Mouse (Mus musculus) erythroid progenitor cell, adult 5-6 weeks (primary cell): ENCODE measurements around the gene Pcyt1b. TPM values are rescaled to one million over a fixed set of nuclear protein-coding genes. Genes with fewer than 3 reads are reported as not detected.

ENCODE experiments used
- ATAC-seq: replicated peaks from 2 replicates; pipeline ENCODE4 v1.8.0; 2016; ENCODE audit warnings: moderate number of reproducible peaks, mild to moderate bottlenecking, moderate TSS enrichment, inconsistent platforms; ENCODE audit not compliant: poor library complexity, low FRiP score, severe bottlenecking
- total RNA-seq, 2 experiments: library from RNA; stranded (forward) in 1 of 2; stranded (reverse) in 1 of 2; fragments of 150-400 nt in 1 of 2; fragments of 186-747, 209-891 nt in 1 of 2; gene quantifications; 2 replicates each; pipeline versions ENCODE4 v1.2.3 to v1.2.4; 2015 to 2017; ENCODE audit warnings: low replicate concordance in 2 of 2

Gene Pcyt1b
- total RNA-seq, 2 experiments from 2014 or later = 37.3 to 157 TPM

- peak; percentile 52; the same call in 1 of the 2 replicates for ATAC-seq
These were observed 74.9 kb downstream of the Pcyt1b start for GRCm38 (mm10) chrX:93729529-93729928.

GRCm38 (mm10) chrX:93730854-93731253 is 76.2 kb downstream of the Pcyt1b start:
- no peak for ATAC-seq

GRCm38 (mm10) chrX:93732407-93732806 is 77.7 kb downstream of the Pcyt1b start:
- ATAC-seq = no peak

GRCm38 (mm10) chrX:93732975-93733748 is 78.5 kb downstream of the Pcyt1b start:
- no peak for ATAC-seq

- ATAC-seq = no peak
These were observed 94.5 kb downstream of the Pcyt1b start for GRCm38 (mm10) chrX:93749165-93749564.

GRCm38 (mm10) chrX:93750566-93750965 is 95.9 kb downstream of the Pcyt1b start:
- ATAC-seq = peak; percentile 93

- no peak for ATAC-seq
These were observed 100.7 kb downstream of the Pcyt1b start for GRCm38 (mm10) chrX:93755210-93755842.

- ATAC-seq = no peak
These were observed 102.3 kb downstream of the Pcyt1b start for GRCm38 (mm10) chrX:93756867-93757455.

- no peak for ATAC-seq
These were observed 106.1 kb downstream of the Pcyt1b start for GRCm38 (mm10) chrX:93760770-93761169.

GRCm38 (mm10) chrX:93789562-93789961 is 134.9 kb downstream of the Pcyt1b start:
- ATAC-seq = no peak

GRCm38 (mm10) chrX:93793168-93793567 is 138.5 kb downstream of the Pcyt1b start:
- ATAC-seq = 0 out of 2 replicates have a peak, but pooled peaks have one; percentile 70

Other genes starting within 250 kb of the Pcyt1b start
- 69.9 and 78.4 TPM in 2 replicates for gene Pola1, start 22.7 kb upstream of the Pcyt1b start, total RNA-seq (2015; ENCODE audit: low replicate concordance)
- gene Pola1, start 22.7 kb upstream of the Pcyt1b start, total RNA-seq (2017; ENCODE audit: low replicate concordance) = 152 and 170 TPM in 2 replicates
- gene Pdk3, start 177.3 kb downstream of the Pcyt1b start, total RNA-seq (2015; ENCODE audit: low replicate concordance) = 46.1 and 69.2 TPM in 2 replicates
- 18.8 and 30.8 TPM in 2 replicates for gene Pdk3, start 177.3 kb downstream of the Pcyt1b start, total RNA-seq (2017; ENCODE audit: low replicate concordance)